Mouse (Mus musculus) testis, adult 2 months (tissue): ENCODE data around the gene Stk25. TPM values are rescaled to one million over a fixed set of nuclear protein-coding genes. Genes with fewer than 3 reads are reported as not detected.

ENCODE experiments used
- H3K27ac ChIP-seq: fragments of 200-500 bp; 2 replicates; pipeline ENCODE4 v1.5.1; 2012; ENCODE audit warnings: low read depth, low read length; ENCODE audit not compliant: control insufficient read depth, insufficient read depth
- H3K27me3 ChIP-seq: fragments of 200-500 bp; 2 replicates; pipeline ENCODE4 v1.6.1; 2012; ENCODE audit warnings: mild to moderate bottlenecking, low read length, moderate library complexity; ENCODE audit not compliant: control insufficient read depth, insufficient read depth
- H3K36me3 ChIP-seq: fragments of 200-500 bp; 2 replicates; pipeline ENCODE4 v1.6.1; 2012; ENCODE audit warnings: mild to moderate bottlenecking, low read length; ENCODE audit not compliant: control insufficient read depth, insufficient read depth
- H3K4me1 ChIP-seq: fragments of 200-500 bp; 2 replicates; pipeline ENCODE4 v1.6.1; 2012; ENCODE audit warnings: low read length; ENCODE audit not compliant: control insufficient read depth, insufficient read depth
- H3K4me3 ChIP-seq: fragments of 200-500 bp; 2 replicates; pipeline ENCODE4 v1.5.1; 2012; ENCODE audit warnings: low read depth, mild to moderate bottlenecking, low read length, moderate library complexity, mixed read lengths; ENCODE audit not compliant: control insufficient read depth
- CTCF ChIP-seq: fragments of 200-500 bp; IDR thresholded peaks from 2 replicates; pipeline ENCODE4 v1.5.1; 2012; ENCODE audit warnings: low read depth, mild to moderate bottlenecking, inconsistent platforms, low read length, moderate library complexity; ENCODE audit not compliant: control insufficient read depth, insufficient read depth, insufficient replicate concordance
- POLR2A ChIP-seq: fragments of 200-500 bp; IDR thresholded peaks from 2 replicates; pipeline ENCODE4 v1.6.1; 2012; ENCODE audit warnings: low read depth, mild to moderate bottlenecking, inconsistent platforms, low read length, moderate library complexity; ENCODE audit not compliant: control insufficient read depth
- polyA plus RNA-seq: library from polyadenylated mRNA; depleted of rRNA; stranded (reverse); fragments of >200 nt; gene quantifications from 2 replicates; pipeline ENCODE4 v1.2.3, GENCODE M21; 2012

Stk25 gene
- polyA plus RNA-seq, 1 experiment = 191 TPM

GRCm38 (mm10) chr1:93669941-93670340, 11.5 kb upstream of the Stk25 start:
- Histone ChIP-seq H3K27ac (no peak overlapping the region), H3K36me3 (no peaks in the 10 kb centered on the region), H3K27me3 (no peaks in the 10 kb centered on the region), H3K4me1 (peaks cover 19% of the 10 kb centered on the region), H3K4me3 (no peak overlapping the region)
- no peak for TF ChIP-seq CTCF
- TF ChIP-seq POLR2A = no peak

GRCm38 (mm10) chr1:93668791-93669548, 10.5 kb upstream of the Stk25 start:
- no peaks in the 10 kb centered on the region for H3K27me3 ChIP-seq
- H3K4me3 ChIP-seq = peak overlapping the region; percentile 87
- no peaks in the 10 kb centered on the region for H3K36me3 ChIP-seq
- H3K4me1 ChIP-seq = peaks cover 19% of the 10 kb centered on the region
- TF ChIP-seq POLR2A (peak; percentile 52; the same call in 1 of the 2 replicates), CTCF (peak; percentile 37; the same call in 1 of the 2 replicates)
- peak overlapping the region; percentile 83 for H3K27ac ChIP-seq

GRCm38 (mm10) chr1:93667760-93668400, 9.4 kb upstream of the Stk25 start:
- no peak for TF ChIP-seq CTCF
- TF ChIP-seq POLR2A = no peak
- Histone ChIP-seq H3K36me3 (no peaks in the 10 kb centered on the region), H3K4me1 (peaks cover 19% of the 10 kb centered on the region), H3K27me3 (no peaks in the 10 kb centered on the region), H3K4me3 (peak overlapping the region; percentile 2), H3K27ac (peak overlapping the region; percentile 30)

GRCm38 (mm10) chr1:93657025-93657360, 1.5 kb downstream of the Stk25 start:
- no peaks in the 10 kb centered on the region for H3K36me3 ChIP-seq
- H3K27ac ChIP-seq = no peak overlapping the region
- H3K4me3 ChIP-seq = no peak overlapping the region
- no peak for TF ChIP-seq CTCF
- no peak for TF ChIP-seq POLR2A
- no peaks in the 10 kb centered on the region for H3K27me3 ChIP-seq
- H3K4me1 ChIP-seq = no peaks in the 10 kb centered on the region

- no peak for TF ChIP-seq POLR2A
- TF ChIP-seq CTCF = no peak
- no peaks in the 10 kb centered on the region for H3K4me1 ChIP-seq
- no peaks in the 10 kb centered on the region for H3K36me3 ChIP-seq
- no peak overlapping the region for H3K4me3 ChIP-seq
- H3K27ac ChIP-seq = no peak overlapping the region
- no peaks in the 10 kb centered on the region for H3K27me3 ChIP-seq
Measured at GRCm38 (mm10) chr1:93656325-93657024, 2.0 kb downstream of the Stk25 start.

GRCm38 (mm10) chr1:93654798-93655197, 3.7 kb downstream of the Stk25 start:
- Histone ChIP-seq H3K4me1 (no peaks in the 10 kb centered on the region), H3K27me3 (no peaks in the 10 kb centered on the region), H3K36me3 (no peaks in the 10 kb centered on the region), H3K27ac (no peak overlapping the region), H3K4me3 (no peak overlapping the region)
- TF ChIP-seq POLR2A (no peak), CTCF (no peak)

- Histone ChIP-seq H3K36me3 (no peaks in the 10 kb centered on the region), H3K27ac (no peak overlapping the region), H3K4me3 (no peak overlapping the region), H3K4me1 (no peaks in the 10 kb centered on the region), H3K27me3 (no peaks in the 10 kb centered on the region)
- TF ChIP-seq CTCF (no peak), POLR2A (no peak)
Measured at GRCm38 (mm10) chr1:93654275-93654674, 4.2 kb downstream of the Stk25 start.
